In genomic region chr14:78725307-78725956, GRCm38 (mm10) we compare ENCODE assay signal across 7 mouse cellular contexts. TPM values are rescaled to one million over a fixed set of nuclear protein-coding genes. Genes with fewer than 3 reads are reported as not detected.
DNase-seq lines count a peak whose midpoint lies in the region; ATAC-seq and TF ChIP-seq lines count a peak whose summit lies in the region.

No protein-coding gene starts in this region.

- H3K27me3 ChIP-seq in heart, embryonic 12.5 days (replicated peaks), result no peaks in the 10 kb centered on the region
- no peaks in the 10 kb centered on the region for H3K27me3 ChIP-seq in kidney, postnatal 0 days (ENCODE audit: insufficient read depth, low read length)

- no peak overlapping the region for H3K27ac ChIP-seq in bone marrow, adult 2 months (ENCODE audit: control insufficient read depth, insufficient read depth, low read depth, low read length, poor library complexity)
- H3K27ac ChIP-seq in heart, embryonic 12.5 days (ENCODE audit: poor library complexity, severe bottlenecking), result peak overlapping the region; percentile 74
- H3K27ac ChIP-seq in kidney, postnatal 0 days, result peak overlapping the region; percentile 73

- WGBS in bone marrow, adult 2 months, result 13% methylated on average over 26 of the region's 26 CpGs
- WGBS in heart, embryonic 12.5 days, result under 1% methylated on average over 26 of the region's 26 CpGs
- WGBS in kidney, postnatal 0 days, result 4% methylated on average over 26 of the region's 26 CpGs

- H3K4me2 ChIP-seq in heart, embryonic 12.5 days, result peak overlapping the region; percentile 94
- peak overlapping the region; percentile 88 for H3K4me2 ChIP-seq in kidney, postnatal 0 days (ENCODE audit: low read length)

- no peak for TF ChIP-seq POLR2A in bone marrow, adult 2 months (IDR thresholded peaks at IDR 0.05; ENCODE audit: borderline replicate concordance, control insufficient read depth, low read depth, low read length)

- H3K4me3 ChIP-seq in bone marrow, adult 2 months (replicated peaks; ENCODE audit: control insufficient read depth, low read depth, low read length), result peak overlapping the region; percentile 2
- H3K4me3 ChIP-seq in heart, embryonic 12.5 days, result peak overlapping the region; percentile 61
- H3K4me3 ChIP-seq in kidney, postnatal 0 days (replicated peaks; ENCODE audit: low read depth, low read length), result peak overlapping the region; percentile 54

- peak; percentile 42 for DNase-seq in ES-CJ7 (ENCODE audit: low read depth, low spot score)
- DNase-seq in kidney, postnatal 0 days (ENCODE audit: low spot score), result peak; percentile 66
- peak; percentile 31 to 36 for DNase-seq in lung, postnatal 4 days
- peak; percentile 9 to 20 for DNase-seq in thymus, postnatal 36 days
- DNase-seq in spleen, postnatal 4 days (ENCODE audit: low spot score in 2 of 2), result no peak

- peak; percentile 45 for ATAC-seq in heart, embryonic 12.5 days (ENCODE audit: insufficient number of reproducible peaks, low FRiP score)
- ATAC-seq in kidney, postnatal 0 days (replicated peaks; ENCODE audit: low FRiP score, low read depth), result peak; percentile 43; the same call in 1 of the 2 replicates

- H3K9me3 ChIP-seq in heart, embryonic 12.5 days (replicated peaks), result no peaks in the 10 kb centered on the region
- H3K9me3 ChIP-seq in kidney, postnatal 0 days (replicated peaks; ENCODE audit: low read length), result no peaks in the 10 kb centered on the region

- TF ChIP-seq CTCF in bone marrow, adult 2 months (IDR thresholded peaks at IDR 0.05; ENCODE audit: control insufficient read depth, insufficient read depth, low read length), result no peak
- no peak for TF ChIP-seq CTCF in kidney, postnatal 0 days (IDR thresholded peaks at IDR 0.05; ENCODE audit: low read depth)

- H3K9ac ChIP-seq in heart, embryonic 12.5 days, result peak overlapping the region; percentile 79
- peak overlapping the region; percentile 66 for H3K9ac ChIP-seq in kidney, postnatal 0 days (ENCODE audit: low read depth, low read length)

- H3K36me3 ChIP-seq in heart, embryonic 12.5 days, result no peaks in the 10 kb centered on the region
- H3K36me3 ChIP-seq in kidney, postnatal 0 days (ENCODE audit: insufficient read depth, low read length), result no peaks in the 10 kb centered on the region

- 0 out of 2 replicates have a peak, but pooled peaks cover 2% of the 10 kb centered on the region for H3K4me1 ChIP-seq in bone marrow, adult 2 months (ENCODE audit: control insufficient read depth, insufficient read depth, low read length)
- H3K4me1 ChIP-seq in heart, embryonic 12.5 days (replicated peaks), result peaks cover 12% of the 10 kb centered on the region
- no peaks in the 10 kb centered on the region for H3K4me1 ChIP-seq in kidney, postnatal 0 days (replicated peaks; ENCODE audit: insufficient read depth, low read length)

RNA-seq across cellular contexts. Expression of gene Dgkh, which starts 7.1 kb away (rescaled TPM):
- polyA plus RNA-seq in bone marrow, adult 2 months (2011; ENCODE audit: insufficient read depth, insufficient read length, low replicate concordance, missing spikeins), result 1.0 and 6.9 TPM in 2 replicates
- polyA plus RNA-seq in heart, embryonic 12.5 days (2016; fragmentation: Nextera tagmentation; extraction: Ambion mirVana), result 2.5 and 2.8 TPM in 2 replicates
- polyA plus RNA-seq in kidney, postnatal 0 days (2015; fragmentation: Nextera tagmentation; extraction: Ambion mirVana), result 2.2 and 2.3 TPM in 2 replicates

Comparison
In these comparisons a context has a peak if more than half of its experiments do, and no peak if none do; other contexts are left out.
1. DNase-seq: peak in ES-CJ7 (single experiment), kidney, postnatal 0 days (single experiment), lung, postnatal 4 days (2 of 2) and thymus, postnatal 36 days (2 of 2); none in spleen, postnatal 4 days (0 of 2).
2. H3K4me3 ChIP-seq: peak in every context shown above with its lines; median percentile 61 in heart, embryonic 12.5 days; 54 in kidney, postnatal 0 days; 2 in bone marrow, adult 2 months.